Mouse (Mus musculus) liver, postnatal 0 days (tissue): ENCODE measurements around the gene Zfp933. TPM values are rescaled to one million over a fixed set of nuclear protein-coding genes. Genes with fewer than 3 reads are reported as not detected.
"Not testable (repeated sequence)": the region's sequence is repeated elsewhere in the genome, so short reads cannot be mapped to it uniquely, and the experiment has no call there.

Experiments
- ATAC-seq: fragments of 200-750 bp; cut with Nextera tagmentation; 2 replicates; pipeline ENCODE4 v1.8.0; 2017; ENCODE audit warnings: mild to moderate bottlenecking, moderate library complexity
- DNase-seq: peaks from one replicate; pipeline ENCODE4 v3.0.0-alpha.2; 2016
- H3K27ac ChIP-seq: fragments of 300-500 bp; sonication (generic); 2 replicates; pipeline ENCODE4 v1.5.1; 2014; ENCODE audit warnings: antibody characterized with exemption, moderate library complexity, mild to moderate bottlenecking, low read depth
- H3K27me3 ChIP-seq: fragments of 300-500 bp; sonication (generic); 2 replicates; pipeline ENCODE4 v1.6.1; 2014; ENCODE audit warnings: low read length, control low read depth, mixed read lengths; ENCODE audit not compliant: insufficient read depth
- H3K36me3 ChIP-seq: fragments of 300-500 bp; sonication (generic); replicated peaks from 2 replicates; pipeline ENCODE4 v1.6.1; 2014; ENCODE audit warnings: mild to moderate bottlenecking, control low read depth, low read length, moderate library complexity, mixed read lengths; ENCODE audit not compliant: insufficient read depth
- H3K4me1 ChIP-seq: fragments of 300-500 bp; sonication (generic); 2 replicates; pipeline ENCODE4 v1.6.1; 2014; ENCODE audit warnings: antibody characterized with exemption, mild to moderate bottlenecking, control low read depth; ENCODE audit not compliant: insufficient read depth
- H3K4me2 ChIP-seq: fragments of 300-500 bp; sonication (generic); 2 replicates; pipeline ENCODE4 v1.6.1; 2014; ENCODE audit warnings: low read depth, mild to moderate bottlenecking, low read length, moderate library complexity, mixed read lengths
- H3K4me3 ChIP-seq: fragments of 300-500 bp; sonication (generic); 2 replicates; pipeline ENCODE4 v1.5.1; 2014; ENCODE audit warnings: low read depth, low read length
- H3K9ac ChIP-seq: fragments of 300-500 bp; sonication (generic); replicated peaks from 2 replicates; pipeline ENCODE4 v1.6.1; 2014; ENCODE audit warnings: mild to moderate bottlenecking, moderate library complexity
- H3K9me3 ChIP-seq: fragments of 300-500 bp; sonication (generic); 2 replicates; pipeline ENCODE4 v1.6.1; 2016; ENCODE audit warnings: mild to moderate bottlenecking, control low read depth, low read length, mixed read lengths
- CTCF ChIP-seq: sonication (generic); IDR thresholded peaks from 2 replicates; pipeline ENCODE4 v1.5.1; 2016; ENCODE audit warnings: antibody characterized with exemption, low read depth
- EP300 ChIP-seq: IDR thresholded peaks from 2 replicates; pipeline ENCODE4 v1.6.1; 2016; ENCODE audit warnings: antibody characterized with exemption, low read depth, mild to moderate bottlenecking
- WGBS: fragments of 180-500 bp; shearing (Covaris S2); extraction: QIAGEN DNeasy Blood & Tissue Kit; methylation state at CpG from one replicate; pipeline ENCODE4 v1.1.7; 2014; ENCODE audit not compliant: insufficient replicate concordance; 5-methylcytosine and 5-hydroxymethylcytosine counted together
- polyA plus RNA-seq: library from polyadenylated mRNA; unstranded; fragments of >200 nt; fragmentation: Nextera tagmentation; extraction: Ambion mirVana; gene quantifications from 2 replicates; pipeline ENCODE4 v1.2.1, GENCODE M21; 2015

Gene Zfp933
- polyA plus RNA-seq, 1 experiment from 2014 or later: 1.7 TPM

- 86% methylated on average over 4 of the region's 4 CpGs for WGBS
- TF ChIP-seq EP300: no peak
- TF ChIP-seq CTCF: no peak
- H3K27me3 ChIP-seq: no peaks in the 10 kb centered on the region
Observed at GRCm38 (mm10) chr4:147824389-147824788, 23.8 kb downstream of the Zfp933 start.

GRCm38 (mm10) chr4:147821414-147821813 is 26.8 kb downstream of the Zfp933 start:
- not testable (repeated sequence) for ATAC-seq, H3K27ac ChIP-seq, H3K36me3 ChIP-seq, DNase-seq, H3K27me3 ChIP-seq, H3K9ac ChIP-seq, H3K4me2 ChIP-seq, H3K4me3 ChIP-seq, H3K4me1 ChIP-seq
- 79% methylated on average over 3 of the region's 3 CpGs for WGBS
- H3K9me3 ChIP-seq: peaks cover 30% of the 10 kb centered on the region
- TF ChIP-seq CTCF: 0 out of 2 replicates have a peak, but pooled peaks have one; percentile 11

More at GRCm38 (mm10) chr4:147824389-147824788, 23.8 kb downstream of the Zfp933 start:
- no peak overlapping the region for H3K4me2 ChIP-seq
- H3K4me3 ChIP-seq: no peak overlapping the region
- H3K36me3 ChIP-seq: peaks cover 23% of the 10 kb centered on the region
- no peak for ATAC-seq
- no peaks in the 10 kb centered on the region for H3K4me1 ChIP-seq
- no peak overlapping the region for H3K9ac ChIP-seq
- no peak overlapping the region for H3K27ac ChIP-seq
- no peak for DNase-seq
- peaks cover 36% of the 10 kb centered on the region for H3K9me3 ChIP-seq

GRCm38 (mm10) chr4:147819659-147820058 is 28.5 kb downstream of the Zfp933 start:
- H3K27me3 ChIP-seq, H3K4me3 ChIP-seq, H3K4me2 ChIP-seq, ATAC-seq, H3K27ac ChIP-seq, DNase-seq, H3K4me1 ChIP-seq, H3K9ac ChIP-seq, H3K36me3 ChIP-seq: not testable (repeated sequence)
- WGBS: 77% methylated on average over 7 of the region's 7 CpGs
- H3K9me3 ChIP-seq: peaks cover 26% of the 10 kb centered on the region

GRCm38 (mm10) chr4:147814592-147815167 is 33.5 kb downstream of the Zfp933 start:
- H3K27me3 ChIP-seq: no peaks in the 10 kb centered on the region
- no peak overlapping the region for H3K4me2 ChIP-seq
- no peak overlapping the region for H3K4me3 ChIP-seq
- H3K4me1 ChIP-seq: no peaks in the 10 kb centered on the region
- 48% methylated on average over 2 of the region's 2 CpGs for WGBS
- TF ChIP-seq EP300 (no peak), CTCF (peak; percentile 68)
- DNase-seq (no peak), ATAC-seq (peak; percentile 50; the same call in 1 of the 2 replicates)
- no peak overlapping the region for H3K9ac ChIP-seq
- no peaks in the 10 kb centered on the region for H3K36me3 ChIP-seq
- no peaks in the 10 kb centered on the region for H3K9me3 ChIP-seq
- H3K27ac ChIP-seq: no peak overlapping the region

GRCm38 (mm10) chr4:147813249-147813765 is 34.9 kb downstream of the Zfp933 start:
- Histone ChIP-seq H3K36me3 (no peaks in the 10 kb centered on the region), H3K9me3 (no peaks in the 10 kb centered on the region), H3K4me3 (no peak overlapping the region), H3K27me3 (no peaks in the 10 kb centered on the region), H3K9ac (no peak overlapping the region), H3K4me2 (no peak overlapping the region), H3K4me1 (no peaks in the 10 kb centered on the region), H3K27ac (no peak overlapping the region)
- DNase-seq: no peak
- 34% methylated on average over 5 of the region's 5 CpGs for WGBS
- TF ChIP-seq CTCF: no peak
- no peak for TF ChIP-seq EP300
- ATAC-seq: no peak

- H3K4me2 ChIP-seq: peak overlapping the region; percentile 59
- H3K27me3 ChIP-seq, H3K9me3 ChIP-seq, ATAC-seq, H3K4me1 ChIP-seq, H3K36me3 ChIP-seq, DNase-seq: not testable (repeated sequence)
- 50% methylated on average over 2 of the region's 2 CpGs for WGBS
- H3K4me3 ChIP-seq: peak overlapping the region; percentile 46
- H3K27ac ChIP-seq: peak overlapping the region; percentile 89; the same call in 1 of the 2 replicates
- 0 out of 2 replicates have a peak overlapping the region, but pooled peaks have one; percentile 16 for H3K9ac ChIP-seq
Observed at GRCm38 (mm10) chr4:147809966-147810304, 38.2 kb downstream of the Zfp933 start.

GRCm38 (mm10) chr4:147809292-147809965 is 38.7 kb downstream of the Zfp933 start, which contains the start of gene Zfp984:
Gene Zfp984, minus strand, starts transcription at chr4:147809788.
- peak within 1 kb of the TSS; percentile 59 for H3K4me2 ChIP-seq
- H3K4me1 ChIP-seq, H3K27me3 ChIP-seq, H3K36me3 ChIP-seq, H3K9me3 ChIP-seq: not testable (repeated sequence)
- peak within 1 kb of the TSS; percentile 89 for H3K27ac ChIP-seq
- H3K9ac ChIP-seq: peak within 1 kb of the TSS; percentile 67
- DNase-seq (peak; percentile 71), ATAC-seq (peak; percentile 77)
- peak within 1 kb of the TSS; percentile 46 for H3K4me3 ChIP-seq
- WGBS: 10% methylated on average over 15 of the region's 15 CpGs

- DNase-seq, H3K9me3 ChIP-seq, H3K9ac ChIP-seq, H3K4me1 ChIP-seq, H3K27me3 ChIP-seq, H3K36me3 ChIP-seq: not testable (repeated sequence)
- ATAC-seq: peak; percentile 51
- H3K4me3 ChIP-seq: peak overlapping the region; percentile 46
- H3K4me2 ChIP-seq: peak overlapping the region; percentile 59; the same call in 1 of the 2 replicates
- 0 out of 2 replicates have a peak overlapping the region, but pooled peaks have one; percentile 89 for H3K27ac ChIP-seq
- 65% methylated on average over 4 of the region's 4 CpGs for WGBS
Observed at GRCm38 (mm10) chr4:147808483-147808882, 39.7 kb downstream of the Zfp933 start.

GRCm38 (mm10) chr4:147795308-147795707 is 52.9 kb downstream of the Zfp933 start:
- not testable (repeated sequence) for H3K36me3 ChIP-seq, H3K9ac ChIP-seq, H3K27me3 ChIP-seq, H3K4me2 ChIP-seq, H3K27ac ChIP-seq, H3K4me3 ChIP-seq, H3K9me3 ChIP-seq, DNase-seq, ATAC-seq, H3K4me1 ChIP-seq
- 87% methylated on average over 1 of the region's 1 CpGs for whole genome bisulfite sequencing
